Mouse (Mus musculus) frontal cortex, postnatal 36 days (tissue): Measurements from ENCODE around the gene Zp2.

Experiments
- DNase-seq, 2 experiments: peaks; one replicate each; pipeline ENCODE4 v3.0.0; 2022; ENCODE audit warnings: low spot score in 2 of 2

Gene Zp2

GRCm38 (mm10) chr7:120142743-120143142 lies 2.3 kb downstream of the Zp2 start:
- no peak for DNase-seq

DNA sequence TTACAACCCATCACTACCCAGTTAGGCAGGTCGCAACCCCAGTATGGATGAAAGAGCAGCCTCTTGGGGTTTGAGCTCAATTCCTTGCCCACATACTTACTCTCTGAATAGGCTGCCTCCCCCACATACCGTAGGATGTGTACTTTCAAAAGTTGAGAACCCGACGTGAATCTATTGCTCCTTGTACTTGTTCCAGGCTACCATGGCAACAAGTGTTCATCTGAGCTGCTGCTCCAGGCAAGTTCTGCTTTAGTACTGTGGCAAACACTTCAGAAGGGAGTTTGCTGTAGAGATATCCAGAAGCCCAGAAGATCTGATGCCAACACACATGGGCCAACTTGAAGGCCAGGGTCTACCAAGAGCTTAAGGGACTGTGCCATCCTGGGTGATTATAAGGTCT lies 16.1 kb downstream of the Zp2 start:
- peak in 1 of 2 experiments; percentile 49 for DNase-seq

DNA sequence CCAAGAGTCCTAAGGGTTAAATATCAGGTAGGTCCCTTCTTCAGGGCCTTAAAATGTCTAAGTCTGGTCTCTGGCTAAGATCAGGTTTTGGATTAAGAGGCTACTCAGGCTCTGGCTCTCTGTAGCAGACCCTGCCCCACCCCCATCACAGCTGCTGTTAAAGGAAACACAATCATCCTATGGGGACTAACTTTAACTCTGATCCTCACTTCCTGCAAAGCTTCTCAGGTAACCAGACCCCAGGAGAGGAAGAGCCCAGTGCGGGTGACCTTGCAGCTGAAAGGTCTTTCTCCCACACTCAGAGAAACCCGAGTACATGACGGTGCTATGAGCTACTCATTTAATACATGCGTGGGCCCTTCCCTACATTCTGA lies 17.4 kb downstream of the Zp2 start:
- no peak for DNase-seq

- no peak for DNase-seq
These were observed 18.0 kb downstream of the Zp2 start for GRCm38 (mm10) chr7:120126976-120127685.

DNA sequence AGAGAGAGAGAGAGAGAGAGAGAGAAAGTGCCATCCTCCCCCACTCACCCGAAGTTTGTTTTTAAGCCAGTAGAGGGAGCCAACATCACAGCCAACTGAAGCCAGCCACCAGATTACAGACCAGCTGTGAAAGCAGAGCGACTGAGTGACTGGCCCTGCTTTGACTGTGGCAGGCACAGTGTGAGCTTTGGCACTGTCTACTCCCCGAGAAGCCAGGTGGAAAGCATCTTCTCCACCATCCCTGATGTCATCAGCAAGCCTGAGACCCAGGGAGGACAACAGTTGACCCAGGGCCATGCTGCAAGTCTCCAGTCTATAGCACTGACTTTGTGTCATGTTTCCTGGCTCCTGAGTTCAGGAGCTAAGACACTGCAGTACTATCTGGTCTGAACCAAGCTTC lies 20.2 kb downstream of the Zp2 start:
- DNase-seq: peak; percentile 71 to 84

DNA sequence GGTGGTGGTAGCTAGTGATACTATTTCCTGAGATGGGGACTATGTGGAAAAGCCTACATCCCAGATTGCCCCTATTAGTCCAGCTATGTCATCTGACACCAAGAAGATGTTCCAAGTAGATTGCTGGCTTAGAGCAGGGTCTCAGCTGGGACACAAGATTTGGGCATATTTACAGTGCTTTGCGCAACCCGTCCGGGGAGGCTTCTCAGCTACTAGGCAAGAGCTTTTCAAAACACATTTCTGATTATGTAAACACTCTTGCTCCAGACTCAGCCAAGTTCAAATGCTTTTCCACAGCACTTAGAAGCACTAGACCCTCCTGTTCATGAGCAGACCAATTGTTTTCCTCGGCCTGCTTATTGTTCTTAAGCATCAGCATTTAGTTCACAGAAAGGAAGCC lies 21.3 kb downstream of the Zp2 start:
- DNase-seq: no peak

GRCm38 (mm10) chr7:120117529-120117928 lies 27.6 kb downstream of the Zp2 start:
- DNase-seq: no peak

DNA sequence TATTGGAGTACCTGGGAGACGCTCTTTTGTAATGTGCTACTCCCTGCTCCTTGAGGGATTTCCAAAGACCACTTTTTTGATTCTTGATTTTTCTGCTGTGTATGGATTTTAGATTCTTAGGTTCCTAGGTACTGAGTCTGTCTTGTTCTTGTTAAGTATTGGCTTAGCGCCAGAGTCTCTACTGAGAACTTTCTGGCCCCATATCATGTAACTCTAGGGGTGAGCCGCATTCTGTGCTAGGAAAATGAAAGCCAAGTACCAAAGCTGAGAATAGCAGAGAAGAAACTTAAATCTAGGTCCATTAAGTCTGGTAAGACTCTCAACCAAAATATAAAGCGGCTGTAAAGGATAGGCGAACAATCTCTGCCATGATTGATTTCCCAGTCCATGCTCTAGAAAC lies 28.1 kb downstream of the Zp2 start:
- no peak for DNase-seq

DNA sequence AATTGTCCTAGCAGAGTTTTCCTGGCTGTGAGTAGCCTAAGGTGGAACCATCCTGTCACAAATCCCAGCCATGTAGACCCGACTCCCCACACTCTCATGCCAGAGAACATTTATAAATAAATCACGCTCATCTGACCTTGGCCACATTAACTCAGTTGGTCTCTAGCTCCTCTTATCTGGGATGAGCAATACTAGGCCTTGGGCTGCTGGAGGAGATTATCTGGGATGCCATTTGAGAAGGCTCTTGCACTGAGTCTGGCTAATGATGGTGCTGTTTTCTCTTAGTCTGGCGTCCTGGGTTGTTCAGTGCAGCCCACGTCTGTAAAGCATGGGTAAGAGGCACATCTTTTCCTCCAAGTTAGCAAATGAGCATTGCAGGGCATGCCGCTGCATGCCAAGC lies 35.4 kb downstream of the Zp2 start:
- DNase-seq: no peak

- DNase-seq: peak in 1 of 2 experiments; percentile 61
These were observed 38.7 kb downstream of the Zp2 start for GRCm38 (mm10) chr7:120106356-120106755.

GRCm38 (mm10) chr7:120104975-120105374 lies 40.1 kb downstream of the Zp2 start:
- DNase-seq: peak in 1 of 2 experiments; percentile 24

DNA sequence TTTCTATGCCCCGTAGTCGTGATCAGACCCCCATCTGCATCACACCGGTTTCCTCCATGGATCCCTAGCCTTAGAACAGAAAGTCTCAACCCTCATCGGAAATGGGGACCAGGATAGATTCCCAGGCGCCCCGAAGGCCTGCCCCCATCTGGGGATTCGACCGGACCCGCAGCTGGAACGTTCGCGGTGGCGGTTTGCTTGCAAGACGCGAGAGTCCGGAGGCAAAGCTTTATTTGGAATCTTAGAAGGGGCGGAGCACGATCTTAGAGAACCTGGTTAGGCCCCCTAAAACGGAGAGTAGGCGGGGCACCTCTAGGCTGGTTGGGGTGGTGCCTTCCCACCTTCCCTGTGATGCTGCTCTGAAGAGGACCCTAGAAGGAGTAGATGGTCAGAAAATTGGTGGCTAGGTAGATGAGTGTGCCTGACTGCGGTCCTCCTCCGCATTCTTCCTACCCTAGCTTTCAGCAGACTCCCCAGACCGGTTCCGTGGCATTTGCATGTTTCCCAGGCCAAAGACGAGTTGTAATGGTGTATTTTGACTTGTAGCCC lies 42.0 kb downstream of the Zp2 start:
- peak in 1 of 2 experiments; percentile 26 for DNase-seq

GRCm38 (mm10) chr7:120102164-120102972 lies 42.7 kb downstream of the Zp2 start, which contains the start of gene Tmem159:
Tmem159 (plus strand) TSS chr7:120102353.
- peak; percentile 54 to 67 for DNase-seq

GRCm38 (mm10) chr7:120098403-120098802 lies 46.7 kb downstream of the Zp2 start:
- DNase-seq: peak; percentile 36 to 52

- DNase-seq: peak; percentile 61 to 75
These were observed 47.2 kb downstream of the Zp2 start for GRCm38 (mm10) chr7:120097845-120098244.

GRCm38 (mm10) chr7:120095180-120095579 lies 49.9 kb downstream of the Zp2 start, which contains the start of gene Dnah3:
Dnah3 (minus strand) TSS chr7:120095280.
- DNase-seq: no peak

- DNase-seq: peak in 1 of 2 experiments; percentile 38
These were observed 50.9 kb downstream of the Zp2 start for GRCm38 (mm10) chr7:120094216-120094615.

- DNase-seq: no peak
These were observed 52.1 kb downstream of the Zp2 start for GRCm38 (mm10) chr7:120093033-120093432.

- no peak for DNase-seq
These were observed 64.9 kb downstream of the Zp2 start for GRCm38 (mm10) chr7:120080177-120080576.
